Mouse (Mus musculus): ENCODE results near the gene Tctex1d1. TPM values are rescaled to one million over a fixed set of nuclear protein-coding genes. Genes with fewer than 3 reads are reported as not detected.

The Tctex1d1 gene
- polyA plus RNA-seq, 1 experiment, result not detected

DNA sequence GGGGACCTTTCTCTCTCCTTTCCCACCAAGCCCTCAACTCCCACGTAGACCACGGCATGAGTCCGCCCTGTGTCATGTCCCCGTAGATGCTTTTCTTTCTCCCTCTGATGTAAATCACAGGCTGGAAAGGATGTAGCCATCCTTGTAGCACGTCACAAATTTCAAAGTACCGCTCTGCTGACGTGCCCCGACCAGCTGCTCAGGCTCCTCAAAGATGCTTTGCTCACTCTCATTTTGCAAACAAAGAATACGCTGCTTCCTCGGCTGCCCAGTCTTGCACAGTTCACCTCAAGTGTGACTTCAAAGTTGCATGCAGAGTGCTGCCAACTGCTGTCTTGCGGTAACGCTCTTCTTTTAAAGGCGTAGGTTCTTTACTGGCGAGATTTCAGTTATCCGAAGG lies 10.6 kb upstream of the Tctex1d1 start:
- Histone ChIP-seq H3K36me3 (ENCODE audit: control insufficient read depth, insufficient read depth) (no peaks in the 10 kb centered on the region), H3K27me3 (ENCODE audit: control insufficient read depth, insufficient read depth, insufficient read length) (no peaks in the 10 kb centered on the region), H3ac (ENCODE audit: control insufficient read depth, insufficient read length) (no peak overlapping the region), H3K79me2 (ENCODE audit: control insufficient read depth, insufficient read depth) (no peaks in the 10 kb centered on the region), H3K4me3 (no peak overlapping the region), H3K4me2 (ENCODE audit: low read depth) (no peak overlapping the region)
- TF ChIP-seq POLR2AphosphoS2 (IDR thresholded peaks at IDR 0.05; ENCODE audit: insufficient read length, low read depth) (no peak), POLR2A (IDR thresholded peaks at IDR 0.05; ENCODE audit: insufficient read length, low read depth) (no peak), E2F4 (IDR thresholded peaks at IDR 0.05; ENCODE audit: insufficient read depth) (no peak), TCF12 (IDR thresholded peaks at IDR 0.05; ENCODE audit: insufficient read depth, poor library complexity, severe bottlenecking) (no peak), TCF3 (IDR thresholded peaks at IDR 0.05; ENCODE audit: insufficient read length, low read depth) (no peak), MYOG (IDR thresholded peaks at IDR 0.05; ENCODE audit: control insufficient read depth in 1 of 3, insufficient read depth in 1 of 3, insufficient read length in 2 of 3, low read depth in 2 of 3) (no peak), REST (IDR thresholded peaks at IDR 0.05; ENCODE audit: insufficient read depth, insufficient read length) (no peak), SRF (IDR thresholded peaks at IDR 0.05; ENCODE audit: control insufficient read depth, insufficient read length, low read depth) (no peak), MAX (IDR thresholded peaks at IDR 0.05; ENCODE audit: low read depth) (no peak), MYOD1 (IDR thresholded peaks at IDR 0.05; ENCODE audit: control insufficient read depth in 1 of 3, insufficient read length in 2 of 3, low read depth in 2 of 3) (no peak), CEBPB (IDR thresholded peaks at IDR 0.05; ENCODE audit: insufficient read depth, poor library complexity, severe bottlenecking) (no peak), USF1 (IDR thresholded peaks at IDR 0.05; ENCODE audit: low read depth) (no peak)

DNA sequence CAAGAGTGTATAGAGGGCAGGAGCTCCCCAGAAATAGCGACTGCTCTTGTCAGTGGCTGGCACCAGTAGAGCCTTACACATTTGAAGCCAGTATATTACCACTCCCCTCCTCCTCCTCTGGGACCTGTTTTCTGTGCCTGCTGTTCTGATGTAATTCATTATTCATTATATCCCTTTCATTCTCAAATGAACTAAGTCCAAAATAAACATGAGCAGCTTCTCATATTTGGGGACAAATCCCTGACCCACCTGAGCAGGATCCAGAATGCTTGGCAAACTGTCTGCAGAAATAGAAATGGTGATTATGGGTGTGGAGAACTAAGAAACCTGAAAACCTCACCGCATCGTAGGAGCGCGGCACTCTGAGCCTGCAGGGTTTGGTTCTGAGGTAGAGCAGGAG lies 8.8 kb upstream of the Tctex1d1 start:
- Histone ChIP-seq H3K36me3 (ENCODE audit: control insufficient read depth, insufficient read depth) (no peaks in the 10 kb centered on the region), H3K27me3 (ENCODE audit: control insufficient read depth, insufficient read depth, insufficient read length) (no peaks in the 10 kb centered on the region), H3K79me2 (ENCODE audit: control insufficient read depth, insufficient read depth) (no peaks in the 10 kb centered on the region), H3K4me3 (no peak overlapping the region), H3ac (ENCODE audit: control insufficient read depth, insufficient read length) (no peak overlapping the region), H3K4me2 (ENCODE audit: low read depth) (no peak overlapping the region)
- TF ChIP-seq TCF3 (IDR thresholded peaks at IDR 0.05; ENCODE audit: insufficient read length, low read depth), result no peak
- TF ChIP-seq MYOG (IDR thresholded peaks at IDR 0.05; ENCODE audit: control insufficient read depth in 1 of 3, insufficient read depth in 1 of 3, insufficient read length in 2 of 3, low read depth in 2 of 3), result no peak
- TF ChIP-seq POLR2A (IDR thresholded peaks at IDR 0.05; ENCODE audit: insufficient read length, low read depth), result no peak
- TF ChIP-seq USF1 (IDR thresholded peaks at IDR 0.05; ENCODE audit: low read depth), result no peak
- no peak for TF ChIP-seq REST (IDR thresholded peaks at IDR 0.05; ENCODE audit: insufficient read depth, insufficient read length)
- no peak for TF ChIP-seq POLR2AphosphoS2 (IDR thresholded peaks at IDR 0.05; ENCODE audit: insufficient read length, low read depth)
- TF ChIP-seq TCF12 (IDR thresholded peaks at IDR 0.05; ENCODE audit: insufficient read depth, poor library complexity, severe bottlenecking), result no peak
- TF ChIP-seq E2F4 (IDR thresholded peaks at IDR 0.05; ENCODE audit: insufficient read depth), result no peak
- no peak for TF ChIP-seq MAX (IDR thresholded peaks at IDR 0.05; ENCODE audit: low read depth)
- TF ChIP-seq SRF (IDR thresholded peaks at IDR 0.05; ENCODE audit: control insufficient read depth, insufficient read length, low read depth), result no peak
- TF ChIP-seq CEBPB (IDR thresholded peaks at IDR 0.05; ENCODE audit: insufficient read depth, poor library complexity, severe bottlenecking), result no peak
- TF ChIP-seq MYOD1 (IDR thresholded peaks at IDR 0.05; ENCODE audit: control insufficient read depth in 1 of 3, insufficient read length in 2 of 3, low read depth in 2 of 3), result no peak

DNA sequence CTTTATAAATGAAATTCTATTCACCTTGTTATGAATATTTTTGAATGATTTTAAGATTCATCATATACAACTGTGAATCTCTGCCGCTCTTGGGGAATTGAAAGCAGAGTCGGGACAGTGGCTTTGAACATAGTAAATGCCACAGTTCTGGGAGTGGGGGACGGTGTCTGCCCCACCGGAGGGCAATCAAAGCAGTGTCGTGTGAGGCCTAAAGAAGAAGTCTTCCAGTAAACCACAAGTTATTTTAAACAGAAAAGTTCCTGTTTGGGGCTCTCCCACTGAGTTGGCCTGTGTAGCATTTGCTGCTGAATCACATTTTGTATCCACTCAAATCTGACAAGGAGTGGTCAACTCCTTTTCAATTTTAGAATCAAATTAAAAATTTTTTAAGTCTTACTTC lies 7.2 kb upstream of the Tctex1d1 start:
- no peaks in the 10 kb centered on the region for H3K79me2 ChIP-seq (ENCODE audit: control insufficient read depth, insufficient read depth)
- TF ChIP-seq POLR2A (IDR thresholded peaks at IDR 0.05; ENCODE audit: insufficient read length, low read depth) (no peak), CEBPB (IDR thresholded peaks at IDR 0.05; ENCODE audit: insufficient read depth, poor library complexity, severe bottlenecking) (no peak), POLR2AphosphoS2 (IDR thresholded peaks at IDR 0.05; ENCODE audit: insufficient read length, low read depth) (no peak), REST (IDR thresholded peaks at IDR 0.05; ENCODE audit: insufficient read depth, insufficient read length) (no peak), USF1 (IDR thresholded peaks at IDR 0.05; ENCODE audit: low read depth) (no peak), TCF3 (IDR thresholded peaks at IDR 0.05; ENCODE audit: insufficient read length, low read depth) (no peak), MAX (IDR thresholded peaks at IDR 0.05; ENCODE audit: low read depth) (no peak), SRF (IDR thresholded peaks at IDR 0.05; ENCODE audit: control insufficient read depth, insufficient read length, low read depth) (no peak), TCF12 (IDR thresholded peaks at IDR 0.05; ENCODE audit: insufficient read depth, poor library complexity, severe bottlenecking) (no peak), MYOG (IDR thresholded peaks at IDR 0.05; ENCODE audit: control insufficient read depth in 1 of 3, insufficient read depth in 1 of 3, insufficient read length in 2 of 3, low read depth in 2 of 3) (no peak), E2F4 (IDR thresholded peaks at IDR 0.05; ENCODE audit: insufficient read depth) (no peak), MYOD1 (IDR thresholded peaks at IDR 0.05; ENCODE audit: control insufficient read depth in 1 of 3, insufficient read length in 2 of 3, low read depth in 2 of 3) (no peak)
- H3K36me3 ChIP-seq (ENCODE audit: control insufficient read depth, insufficient read depth), result no peaks in the 10 kb centered on the region
- H3K27me3 ChIP-seq (ENCODE audit: control insufficient read depth, insufficient read depth, insufficient read length), result no peaks in the 10 kb centered on the region
- H3K4me3 ChIP-seq, result no peak overlapping the region
- no peak overlapping the region for H3K4me2 ChIP-seq (ENCODE audit: low read depth)
- H3ac ChIP-seq (ENCODE audit: control insufficient read depth, insufficient read length), result no peak overlapping the region

DNA sequence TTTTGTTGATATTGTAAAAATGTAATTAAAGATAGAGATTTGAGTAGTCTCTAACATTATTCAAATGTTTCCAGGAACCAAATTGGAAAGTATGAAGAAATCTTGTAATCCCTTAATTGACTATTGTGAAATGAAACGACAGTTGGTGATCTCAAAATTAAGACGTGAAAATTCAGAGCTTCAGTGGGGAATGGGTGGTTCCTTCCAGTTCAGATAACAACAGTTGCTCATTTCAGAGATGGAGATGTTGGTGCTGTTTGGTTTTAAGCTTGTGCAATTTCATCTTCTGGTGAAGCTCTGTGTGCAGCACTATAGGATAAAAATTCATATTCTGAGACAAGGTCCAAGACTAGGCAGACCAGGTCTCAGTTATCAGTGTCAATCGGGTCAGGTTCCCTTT lies 6.3 kb upstream of the Tctex1d1 start:
- Histone ChIP-seq H3K27me3 (ENCODE audit: control insufficient read depth, insufficient read depth, insufficient read length) (no peaks in the 10 kb centered on the region), H3K36me3 (ENCODE audit: control insufficient read depth, insufficient read depth) (no peaks in the 10 kb centered on the region), H3K4me3 (no peak overlapping the region), H3K4me2 (ENCODE audit: low read depth) (no peak overlapping the region), H3ac (ENCODE audit: control insufficient read depth, insufficient read length) (no peak overlapping the region), H3K79me2 (ENCODE audit: control insufficient read depth, insufficient read depth) (no peaks in the 10 kb centered on the region)
- TF ChIP-seq MAX (IDR thresholded peaks at IDR 0.05; ENCODE audit: low read depth) (no peak), POLR2A (IDR thresholded peaks at IDR 0.05; ENCODE audit: insufficient read length, low read depth) (no peak), REST (IDR thresholded peaks at IDR 0.05; ENCODE audit: insufficient read depth, insufficient read length) (no peak), SRF (IDR thresholded peaks at IDR 0.05; ENCODE audit: control insufficient read depth, insufficient read length, low read depth) (no peak), MYOG (IDR thresholded peaks at IDR 0.05; ENCODE audit: control insufficient read depth in 1 of 3, insufficient read depth in 1 of 3, insufficient read length in 2 of 3, low read depth in 2 of 3) (no peak), TCF12 (IDR thresholded peaks at IDR 0.05; ENCODE audit: insufficient read depth, poor library complexity, severe bottlenecking) (no peak), USF1 (IDR thresholded peaks at IDR 0.05; ENCODE audit: low read depth) (no peak), POLR2AphosphoS2 (IDR thresholded peaks at IDR 0.05; ENCODE audit: insufficient read length, low read depth) (no peak), E2F4 (IDR thresholded peaks at IDR 0.05; ENCODE audit: insufficient read depth) (no peak)

Data from myocyte (in vitro differentiated cells).